Mouse (Mus musculus) megakaryocyte, embryonic 14.5 days (primary cell): Measurements from ENCODE around the gene Ctso.

Source experiments
- FLI1 ChIP-seq: IDR thresholded peaks from 2 replicates; pipeline ENCODE4 v1.6.1; 2012; ENCODE audit warnings: low read length, inconsistent platforms, mixed read lengths
- GATA1 ChIP-seq: IDR thresholded peaks from 3 replicates; pipeline ENCODE4 v1.6.1; 2012; ENCODE audit warnings: mixed read lengths, low read length, inconsistent platforms, borderline replicate concordance

- TF ChIP-seq GATA1: no peak
- no peak for TF ChIP-seq FLI1
These were observed 63.0 kb downstream of the Ctso start for GRCm38 (mm10) chr3:81995371-81995770.
